Mouse (Mus musculus) effector memory CD4-positive, alpha-beta T cell, adult 5 months (primary cell): Measurements from ENCODE around the gene Cd200r4. TPM values are rescaled to one million over a fixed set of nuclear protein-coding genes. Genes with fewer than 3 reads are reported as not detected.

Experiments used
- polyA plus RNA-seq: library from polyadenylated mRNA; unstranded; fragments of 100-300 nt; shearing (Covaris generic); gene quantifications from one replicate; pipeline ENCODE4 v1.2.1, GENCODE M21; 2017

The Cd200r4 gene
- polyA plus RNA-seq = 9.1 TPM

GRCm38 (mm10) chr16:44811544-44811943, at the start of gene Cd200r4:
Cd200r4 (plus strand) TSS chr16:44811733.

GRCm38 (mm10) chr16:44765555-44766319, 45.8 kb upstream of the Cd200r4 start, which contains the start of gene Cd200r1:
Cd200r1 (plus strand) TSS chr16:44765736.

GRCm38 (mm10) chr16:44866797-44867196, 55.3 kb downstream of the Cd200r4 start, which contains the start of gene Cd200r2:
Cd200r2 (plus strand) TSS chr16:44867097.

Other genes starting within 250 kb of the Cd200r4 start
- 6.9 TPM for gene Nepro, start 87.4 kb upstream of the Cd200r4 start, polyA plus RNA-seq
- 17.6 TPM for gene Gtpbp8, start 65.4 kb upstream of the Cd200r4 start, polyA plus RNA-seq
- 21.7 TPM for gene Cd200r1, start 46.0 kb upstream of the Cd200r4 start, polyA plus RNA-seq
- not detected for gene Cd200r2, start 55.4 kb downstream of the Cd200r4 start, polyA plus RNA-seq
- not detected for gene Cd200r3, start 131.9 kb downstream of the Cd200r4 start, polyA plus RNA-seq